Mouse (Mus musculus): ENCODE results near the gene Kyat3. TPM values are rescaled to one million over a fixed set of nuclear protein-coding genes. Genes with fewer than 3 reads are reported as not detected.

The Kyat3 gene
- total RNA-seq (2021) (10 to 100 TPM; 28.3 to 37.7 TPM), polyA plus RNA-seq (2012; rRNA removed) (10.9 and 22.1 TPM in 2 replicates)
- long read RNA-seq, full-length matches to known transcripts: 44 of 50 reads
- long read RNA-seq, partial matches to known transcripts: 1 of 50 reads
- long read RNA-seq, other reads (novel, unspliced or antisense): 5 of 50 reads

DNA sequence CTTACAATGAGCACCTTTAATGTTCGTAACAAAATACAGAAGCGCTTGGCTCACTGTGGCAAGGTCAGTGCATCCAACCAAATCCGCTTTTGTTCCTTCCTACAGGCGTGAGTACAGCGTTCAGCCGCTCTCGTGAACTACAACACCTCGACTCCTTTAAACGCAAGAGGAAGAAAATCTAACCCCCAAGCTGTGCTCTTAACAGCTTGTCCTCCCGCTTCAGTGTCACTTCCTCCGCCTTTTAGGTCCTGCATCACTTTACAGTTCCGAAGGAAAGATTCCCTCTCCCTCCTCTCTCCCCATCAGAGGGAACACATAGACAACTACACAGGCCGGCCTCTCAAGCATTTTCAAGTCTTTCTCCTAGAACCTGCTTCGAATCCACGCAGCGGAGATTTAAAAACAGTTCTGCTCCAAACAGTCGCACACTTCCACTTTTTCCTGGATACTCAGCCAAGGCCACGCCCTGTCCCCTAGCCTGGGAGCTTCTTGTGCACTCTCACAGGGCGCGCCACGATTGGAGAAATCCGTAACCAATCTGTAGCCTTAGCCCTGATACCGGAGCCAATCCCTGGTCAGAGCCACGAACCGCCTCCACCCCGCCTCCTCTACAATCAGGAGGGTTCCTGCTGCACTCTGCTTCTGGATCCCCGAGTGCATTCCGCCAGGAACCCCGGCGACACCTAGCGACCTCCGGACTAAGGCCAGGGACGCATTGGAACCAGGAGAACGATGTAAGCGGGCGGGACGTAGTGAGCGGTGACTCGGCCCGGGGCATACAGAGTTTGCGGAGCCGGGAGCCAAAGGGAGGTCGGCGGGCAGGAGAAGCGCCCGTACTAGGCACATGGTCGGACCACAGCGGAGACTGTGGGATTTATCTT lies at the start of gene Kyat3:
TSS of gene Kyat3 (plus strand) at position 610 of the 881 bp plus-strand sequence.
- H3K79me2 ChIP-seq (replicated peaks; ENCODE audit: control insufficient read depth, insufficient read depth, low read length): no peaks in the 10 kb centered on the region
- intact Hi-C loops (cut with DNase I): loop anchor here (5.0 kb wide), 1 partner anchor 62 kb away; no protein-coding TSS in a partner anchor
- DNase-seq: peak; percentile 92 to 97
- peaks cover 4% of the 10 kb centered on the region for H3K4me1 ChIP-seq (ENCODE audit: control insufficient read depth, insufficient read depth, low read length)
- TF ChIP-seq POLR2A (IDR thresholded peaks at IDR 0.05; ENCODE audit: insufficient read depth, low read depth, low read length) (peak; percentile 94), CTCF (IDR thresholded peaks at IDR 0.05) (peak; percentile 65), EP300 (IDR thresholded peaks at IDR 0.05; ENCODE audit: insufficient read depth, low read depth, low read length) (peak; percentile 54)
- H3K36me3 ChIP-seq (ENCODE audit: control insufficient read depth, insufficient read depth, low read length): no peaks in the 10 kb centered on the region; the same call in 1 of the 2 replicates
- WGBS: under 1% methylated on average over 48 of the region's 48 CpGs
- peak within 1 kb of the TSS; percentile 94 for H3K27ac ChIP-seq
- H3K27me3 ChIP-seq (ENCODE audit: control insufficient read depth, insufficient read depth, low read length): no peaks in the 10 kb centered on the region
- peak within 1 kb of the TSS; percentile 58 for H3K4me3 ChIP-seq
- H3K9ac ChIP-seq (ENCODE audit: low read depth, low read length): peak within 1 kb of the TSS; percentile 72

- intact Hi-C loops (cut with DNase I): no loop called here
- Histone ChIP-seq H3K4me1 (ENCODE audit: control insufficient read depth, insufficient read depth, low read length) (no peaks in the 10 kb centered on the region), H3K27ac (no peak overlapping the region), H3K9ac (ENCODE audit: low read depth, low read length) (no peak overlapping the region), H3K4me3 (no peak overlapping the region), H3K27me3 (ENCODE audit: control insufficient read depth, insufficient read depth, low read length) (no peaks in the 10 kb centered on the region), H3K79me2 (replicated peaks; ENCODE audit: control insufficient read depth, insufficient read depth, low read length) (no peaks in the 10 kb centered on the region), H3K36me3 (ENCODE audit: control insufficient read depth, insufficient read depth, low read length) (no peaks in the 10 kb centered on the region)
- no peak for DNase-seq
- WGBS: 86% methylated on average over 8 of the region's 8 CpGs
- TF ChIP-seq EP300 (IDR thresholded peaks at IDR 0.05; ENCODE audit: insufficient read depth, low read depth, low read length) (no peak), CTCF (IDR thresholded peaks at IDR 0.05) (no peak), POLR2A (IDR thresholded peaks at IDR 0.05; ENCODE audit: insufficient read depth, low read depth, low read length) (no peak)
These were observed 36.1 kb upstream of the Kyat3 start for GRCm38 (mm10) chr3:142664723-142665122.

- WGBS: 67% methylated on average over 1 of the region's 1 CpGs
- DNase-seq: no peak
- TF ChIP-seq EP300 (IDR thresholded peaks at IDR 0.05; ENCODE audit: insufficient read depth, low read depth, low read length) (no peak), CTCF (IDR thresholded peaks at IDR 0.05) (peak; percentile 62), POLR2A (IDR thresholded peaks at IDR 0.05; ENCODE audit: insufficient read depth, low read depth, low read length) (no peak)
- Histone ChIP-seq H3K4me1 (ENCODE audit: control insufficient read depth, insufficient read depth, low read length) (no peaks in the 10 kb centered on the region), H3K36me3 (ENCODE audit: control insufficient read depth, insufficient read depth, low read length) (no peaks in the 10 kb centered on the region), H3K79me2 (replicated peaks; ENCODE audit: control insufficient read depth, insufficient read depth, low read length) (no peaks in the 10 kb centered on the region), H3K27me3 (ENCODE audit: control insufficient read depth, insufficient read depth, low read length) (no peaks in the 10 kb centered on the region), H3K4me3 (no peak overlapping the region), H3K9ac (ENCODE audit: low read depth, low read length) (no peak overlapping the region), H3K27ac (no peak overlapping the region)
- intact Hi-C loops (cut with DNase I): no loop called here
These were observed 26.2 kb upstream of the Kyat3 start for GRCm38 (mm10) chr3:142674607-142675006.

GRCm38 (mm10) chr3:142687939-142688338 lies 12.9 kb upstream of the Kyat3 start:
- no peak overlapping the region for H3K4me3 ChIP-seq
- no peaks in the 10 kb centered on the region for H3K4me1 ChIP-seq (ENCODE audit: control insufficient read depth, insufficient read depth, low read length)
- peak overlapping the region; percentile 29; the same call in 1 of the 2 replicates for H3K9ac ChIP-seq (ENCODE audit: low read depth, low read length)
- no peaks in the 10 kb centered on the region for H3K79me2 ChIP-seq (replicated peaks; ENCODE audit: control insufficient read depth, insufficient read depth, low read length)
- WGBS: 49% methylated on average over 23 of the region's 23 CpGs
- DNase-seq: peak in 1 of 2 experiments; percentile 21
- TF ChIP-seq EP300 (IDR thresholded peaks at IDR 0.05; ENCODE audit: insufficient read depth, low read depth, low read length) (no peak), POLR2A (IDR thresholded peaks at IDR 0.05; ENCODE audit: insufficient read depth, low read depth, low read length) (no peak), CTCF (IDR thresholded peaks at IDR 0.05) (no peak)
- no peaks in the 10 kb centered on the region for H3K27me3 ChIP-seq (ENCODE audit: control insufficient read depth, insufficient read depth, low read length)
- intact Hi-C loops (cut with DNase I): no loop called here
- no peak overlapping the region for H3K27ac ChIP-seq
- H3K36me3 ChIP-seq (ENCODE audit: control insufficient read depth, insufficient read depth, low read length): no peaks in the 10 kb centered on the region

DNA sequence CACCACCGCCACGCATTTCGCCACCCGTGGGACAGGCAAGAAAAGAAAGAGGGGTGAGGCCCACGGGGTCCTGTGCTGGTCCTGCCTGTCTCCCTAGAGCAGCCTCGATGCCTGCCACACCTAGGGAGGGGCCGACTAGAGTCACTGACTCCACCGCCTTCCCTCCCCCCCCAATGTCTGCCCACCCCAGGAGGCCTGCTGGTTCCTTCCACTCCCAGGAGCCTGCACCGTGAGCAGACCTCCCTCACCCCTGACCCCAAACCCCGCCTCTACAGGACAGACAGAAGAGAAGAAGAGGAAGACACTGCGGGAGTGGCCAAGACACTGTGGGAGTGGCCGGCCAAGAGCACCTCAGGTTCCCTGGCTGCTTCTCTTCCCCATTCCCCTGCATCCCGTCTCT lies 12.5 kb upstream of the Kyat3 start:
- TF ChIP-seq POLR2A (IDR thresholded peaks at IDR 0.05; ENCODE audit: insufficient read depth, low read depth, low read length) (no peak), EP300 (IDR thresholded peaks at IDR 0.05; ENCODE audit: insufficient read depth, low read depth, low read length) (no peak), CTCF (IDR thresholded peaks at IDR 0.05) (no peak)
- 37% methylated on average over 13 of the region's 13 CpGs for WGBS
- no peaks in the 10 kb centered on the region for H3K4me1 ChIP-seq (ENCODE audit: control insufficient read depth, insufficient read depth, low read length)
- H3K9ac ChIP-seq (ENCODE audit: low read depth, low read length): peak overlapping the region; percentile 29; the same call in 1 of the 2 replicates
- intact Hi-C loops (cut with DNase I): no loop called here
- no peaks in the 10 kb centered on the region for H3K36me3 ChIP-seq (ENCODE audit: control insufficient read depth, insufficient read depth, low read length)
- peak in 1 of 2 experiments; percentile 17 for DNase-seq
- no peaks in the 10 kb centered on the region for H3K79me2 ChIP-seq (replicated peaks; ENCODE audit: control insufficient read depth, insufficient read depth, low read length)
- no peak overlapping the region for H3K27ac ChIP-seq
- H3K4me3 ChIP-seq: no peak overlapping the region
- H3K27me3 ChIP-seq (ENCODE audit: control insufficient read depth, insufficient read depth, low read length): no peaks in the 10 kb centered on the region
